Mouse (Mus musculus): ENCODE results near the gene Ehbp1l1.

GRCm38 (mm10) chr19:5704801-5705571 lies 21.1 kb downstream of the Ehbp1l1 start:
- TF ChIP-seq POLR2A (IDR thresholded peaks at IDR 0.05; ENCODE audit: low read depth, low read length) (no peak), CTCF (conservative IDR thresholded peaks at IDR 0.05; ENCODE audit: insufficient read depth, insufficient read length, low read depth, low read length) (no peak)
